Mouse (Mus musculus): Measurements from ENCODE around the gene Mycbp2. TPM values are rescaled to one million over a fixed set of nuclear protein-coding genes. Genes with fewer than 3 reads are reported as not detected.

Mycbp2 gene
- total and polyA plus RNA-seq, 3 experiments: 25.9 to 60.1 (median 29.5) TPM

DNA sequence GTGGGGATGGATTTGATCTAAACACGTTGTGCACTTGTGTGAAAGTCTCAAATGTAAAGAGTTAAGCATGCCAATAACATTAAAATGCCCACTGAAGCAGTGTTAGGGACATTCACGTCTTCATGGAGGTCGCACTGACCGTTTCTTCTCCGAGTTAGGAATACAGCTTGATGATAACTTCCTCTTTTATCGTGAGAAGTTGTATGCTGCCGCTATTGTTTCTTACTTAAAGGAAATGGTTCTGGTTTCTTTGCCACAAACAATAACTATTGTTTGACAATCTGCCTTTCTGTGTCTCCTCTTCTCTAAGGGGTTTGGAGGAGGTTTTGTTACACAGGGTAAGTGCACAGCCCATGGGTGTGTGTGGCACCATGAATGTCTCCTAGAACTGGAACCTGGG is 45.8 kb upstream of the Mycbp2 start:
- no peak overlapping the region for H3K9ac ChIP-seq (ENCODE audit: insufficient read depth, low read depth)
- no peak for DNase-seq (ENCODE audit: extremely low read depth)
- no peak overlapping the region for H3K27ac ChIP-seq (ENCODE audit: insufficient read depth, low read depth)
- H3K27me3 ChIP-seq (replicated peaks): no peaks in the 10 kb centered on the region
- H3K36me3 ChIP-seq (replicated peaks in 1 of 2; ENCODE audit: control insufficient read depth in 1 of 2, insufficient read depth in 1 of 2, low read length in 1 of 2): no peaks in the 10 kb centered on the region
- no peaks in the 10 kb centered on the region for H3K4me1 ChIP-seq (ENCODE audit: control insufficient read depth in 1 of 2, insufficient read depth in 2 of 2)
- no peak overlapping the region for H3K4me3 ChIP-seq (replicated peaks in 1 of 3; ENCODE audit: low read depth in 2 of 3, low read length in 2 of 3, poor library complexity in 1 of 3)
- dilution Hi-C loops (cut with MboI; ENCODE audit: extremely low pct_ligation_motif_present, extremely low pct_unique_long_range_greater_than_20kb, low sequenced_read_pairs): no loop called here
- in situ Hi-C loops (cut with MboI; ENCODE audit: low pct_ligation_motif_present, low pct_unique_long_range_greater_than_20kb, low sequenced_read_pairs): no loop called here
- no peak overlapping the region; the same call in 1 of the 2 replicates for H3K4me2 ChIP-seq (ENCODE audit: insufficient read depth, low read depth, poor library complexity, severe bottlenecking)
- H3K9me3 ChIP-seq (replicated peaks; ENCODE audit: low read length): no peaks in the 10 kb centered on the region
- no peaks in the 10 kb centered on the region for H3K79me2 ChIP-seq (replicated peaks; ENCODE audit: control insufficient read depth, extremely low read depth, insufficient read depth, poor library complexity, severe bottlenecking)
- TF ChIP-seq IRF4 (IDR thresholded peaks at IDR 0.05; ENCODE audit: low read depth, low read length) (no peak), POLR2A (IDR thresholded peaks at IDR 0.05; ENCODE audit: low read depth, low read length) (no peak), RCOR1 (conservative IDR thresholded peaks at IDR 0.05; ENCODE audit: low read depth, low read length) (no peak), GABPA (IDR thresholded peaks at IDR 0.05; ENCODE audit: insufficient replicate concordance, low read depth, low read length) (no peak), CTCF (conservative IDR thresholded peaks at IDR 0.05 in 1 of 2, IDR thresholded peaks at IDR 0.05 in 1 of 2; ENCODE audit: low read depth in 2 of 2, low read length in 2 of 2) (no peak), MAZ (IDR thresholded peaks at IDR 0.05; ENCODE audit: low read depth, low read length) (no peak), JUN (IDR thresholded peaks at IDR 0.05; ENCODE audit: insufficient read depth, low read depth, low read length) (no peak), NRF1 (IDR thresholded peaks at IDR 0.05; ENCODE audit: low read depth, low read length) (no peak), CHD1 (IDR thresholded peaks at IDR 0.05; ENCODE audit: low read depth, low read length) (no peak), USF1 (IDR thresholded peaks at IDR 0.05; ENCODE audit: low read depth, low read length) (no peak), TCF12 (IDR thresholded peaks at IDR 0.05; ENCODE audit: low read depth, low read length) (no peak)

DNA sequence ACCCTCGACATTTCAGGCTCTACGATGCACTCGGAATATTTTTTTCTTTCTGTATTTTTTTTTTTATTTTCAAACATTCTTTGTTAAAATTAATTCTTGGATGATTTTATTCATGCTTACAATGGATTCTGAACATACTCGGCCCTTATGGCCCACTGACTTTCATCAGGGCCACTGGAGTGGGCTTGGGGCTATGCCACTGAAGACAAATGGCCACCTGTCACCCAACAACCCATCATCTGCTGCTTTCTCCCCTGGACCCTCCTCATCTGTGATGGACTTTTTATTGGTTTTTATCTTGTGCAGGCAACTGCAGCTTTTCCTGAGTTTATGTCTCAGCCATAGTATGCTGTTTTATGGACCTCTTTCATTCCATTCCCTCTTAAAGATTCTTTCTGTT is 40.8 kb upstream of the Mycbp2 start:
- H3K9ac ChIP-seq (ENCODE audit: insufficient read depth, low read depth): no peak overlapping the region
- H3K4me2 ChIP-seq (ENCODE audit: insufficient read depth, low read depth, poor library complexity, severe bottlenecking): no peak overlapping the region
- dilution Hi-C loops (cut with MboI; ENCODE audit: extremely low pct_ligation_motif_present, extremely low pct_unique_long_range_greater_than_20kb, low sequenced_read_pairs): no loop called here
- in situ Hi-C loops (cut with MboI; ENCODE audit: low pct_ligation_motif_present, low pct_unique_long_range_greater_than_20kb, low sequenced_read_pairs): no loop called here
- no peaks in the 10 kb centered on the region for H3K9me3 ChIP-seq (replicated peaks; ENCODE audit: low read length)
- no peak for DNase-seq (ENCODE audit: extremely low read depth)
- no peak overlapping the region for H3K4me3 ChIP-seq (replicated peaks in 1 of 3; ENCODE audit: low read depth in 2 of 3, low read length in 2 of 3, poor library complexity in 1 of 3)
- H3K79me2 ChIP-seq (replicated peaks; ENCODE audit: control insufficient read depth, extremely low read depth, insufficient read depth, poor library complexity, severe bottlenecking): no peaks in the 10 kb centered on the region
- TF ChIP-seq ZMIZ1 (IDR thresholded peaks at IDR 0.05; ENCODE audit: low read depth, low read length) (no peak), GABPA (IDR thresholded peaks at IDR 0.05; ENCODE audit: insufficient replicate concordance, low read depth, low read length) (no peak), KAT2A (IDR thresholded peaks at IDR 0.05; ENCODE audit: insufficient replicate concordance, low read length) (no peak), ZKSCAN1 (IDR thresholded peaks at IDR 0.05; ENCODE audit: borderline replicate concordance, low read depth, low read length) (no peak), E2F4 (IDR thresholded peaks at IDR 0.05; ENCODE audit: insufficient replicate concordance, low read depth, low read length) (no peak)
- no peaks in the 10 kb centered on the region for H3K4me1 ChIP-seq (ENCODE audit: control insufficient read depth in 1 of 2, insufficient read depth in 2 of 2)
- no peak overlapping the region for H3K27ac ChIP-seq (ENCODE audit: insufficient read depth, low read depth)
- no peaks in the 10 kb centered on the region for H3K27me3 ChIP-seq (replicated peaks)
- no peaks in the 10 kb centered on the region for H3K36me3 ChIP-seq (replicated peaks in 1 of 2; ENCODE audit: control insufficient read depth in 1 of 2, insufficient read depth in 1 of 2, low read length in 1 of 2)

All from CH12.LX (cell line).